ENCODE assay signal across 11 mouse cellular contexts in the genomic region with DNA sequence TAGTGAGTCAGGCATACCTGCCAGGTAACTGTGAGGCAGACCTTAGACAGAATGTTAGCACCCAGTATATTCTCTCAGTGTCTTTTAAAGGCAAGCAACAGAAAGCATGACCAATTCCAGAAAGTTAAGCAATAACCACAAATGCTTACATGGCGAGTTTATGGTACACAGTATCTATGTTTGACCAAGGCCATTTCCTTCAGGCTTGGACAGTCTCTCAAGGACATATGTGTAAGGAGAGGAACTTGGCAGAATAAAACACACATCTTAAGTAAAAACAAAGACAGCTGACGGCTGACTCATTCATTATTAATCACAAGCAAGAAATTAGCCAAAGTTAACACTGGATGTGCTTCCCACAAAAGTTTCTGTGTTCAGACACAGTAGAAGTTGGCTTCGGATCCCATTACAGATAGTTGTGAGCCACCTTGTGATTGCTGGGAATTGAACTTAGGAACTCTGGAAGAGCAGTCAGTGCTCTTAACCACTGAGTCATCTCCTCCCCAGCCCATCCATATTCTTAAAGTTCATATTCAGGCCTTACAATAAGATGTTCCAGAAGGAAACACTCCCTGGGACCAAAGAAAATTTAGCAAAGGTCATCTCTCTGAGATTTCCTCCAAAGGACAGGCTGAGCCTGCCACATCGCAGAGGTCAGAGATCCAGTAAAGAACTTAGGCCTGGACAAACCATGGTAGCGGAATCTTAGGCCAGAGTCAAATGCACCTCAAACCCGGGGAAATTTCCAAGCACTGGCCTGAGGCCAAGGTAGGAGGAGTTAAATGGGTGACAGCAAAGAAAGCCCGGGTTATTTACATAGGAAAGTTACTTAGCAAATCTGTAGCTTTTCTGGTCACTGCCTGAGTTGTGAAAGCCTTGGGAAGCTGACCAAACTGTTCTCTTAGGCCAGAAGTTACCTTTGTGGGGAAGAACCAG. TPM values are rescaled to one million over a fixed set of nuclear protein-coding genes. Genes with fewer than 3 reads are reported as not detected.
DNase-seq lines count a peak whose midpoint lies in the region; ATAC-seq and TF ChIP-seq lines count a peak whose summit lies in the region.
"Had no signal": no experiment of that assay in that cellular context is flagged by ENCODE, and none has a peak within 500 bp of the region (broad histone marks: within the 10 kb centered on the region; RNA-seq: fewer than 3 reads in every experiment).

No protein-coding gene starts in this region.

- DNase-seq in cerebellum, postnatal 14 days = peak; percentile 10 to 13
- DNase-seq in cerebellum, adult 8-10 months = no peak
- DNase-seq in testis, postnatal 10 days (ENCODE audit: low spot score) = peak; percentile 60
- DNase-seq in testis, postnatal 14 days (ENCODE audit: low spot score) = no peak
- DNase-seq in liver, postnatal 0 days = peak; percentile 47
- DNase-seq in cerebellum, adult 11-12 months = no peak
- DNase-seq in gastrocnemius, postnatal 25 days = no peak
- no peak for DNase-seq in spleen, postnatal 14 days (ENCODE audit: low spot score in 2 of 2)
- DNase-seq: cerebellum, adult 2 months had no signal

- peak; percentile 75 for ATAC-seq in liver, postnatal 0 days

- H3K9me3 ChIP-seq in liver, postnatal 0 days (ENCODE audit: low read length) = no peaks in the 10 kb centered on the region
- H3K9me3 ChIP-seq: hindbrain, embryonic 15.5 days had no signal

- H3K27ac ChIP-seq in liver, postnatal 0 days (ENCODE audit: low read depth) = peak overlapping the region; percentile 34
- H3K27ac ChIP-seq: hindbrain, embryonic 15.5 days had no signal

- 51% methylated on average over 7 of the region's 7 CpGs for WGBS in liver, postnatal 0 days (ENCODE audit: insufficient replicate concordance)

- H3K36me3 ChIP-seq in liver, postnatal 0 days (replicated peaks; ENCODE audit: insufficient read depth, low read length) = no peaks in the 10 kb centered on the region
- H3K36me3 ChIP-seq: hindbrain, embryonic 15.5 days had no signal

- peaks cover 6% of the 10 kb centered on the region; the same call in 1 of the 2 replicates for H3K4me1 ChIP-seq in liver, postnatal 0 days (ENCODE audit: insufficient read depth)
- H3K4me1 ChIP-seq: hindbrain, embryonic 15.5 days had no signal

- H3K4me3 ChIP-seq in liver, postnatal 0 days (ENCODE audit: low read depth, low read length) = no peak overlapping the region
- H3K4me3 ChIP-seq: erythroblast, embryonic 14.5 days; hindbrain, embryonic 15.5 days had no signal

- H3K9ac ChIP-seq in liver, postnatal 0 days (replicated peaks) = no peak overlapping the region
- H3K9ac ChIP-seq: hindbrain, embryonic 15.5 days had no signal

- H3K27me3 ChIP-seq in liver, postnatal 0 days (ENCODE audit: insufficient read depth, low read length) = no peaks in the 10 kb centered on the region
- H3K27me3 ChIP-seq: hindbrain, embryonic 15.5 days had no signal

- no peak for TF ChIP-seq CTCF in liver, postnatal 0 days (IDR thresholded peaks at IDR 0.05; ENCODE audit: low read depth)

- H3K4me2 ChIP-seq in liver, postnatal 0 days (ENCODE audit: low read depth, low read length) = no peak overlapping the region
- H3K4me2 ChIP-seq: hindbrain, embryonic 15.5 days had no signal

- peak; percentile 40; the same call in 1 of the 2 replicates for TF ChIP-seq EP300 in liver, postnatal 0 days (IDR thresholded peaks at IDR 0.05; ENCODE audit: low read depth)

RNA-seq across cellular contexts. Expression of a gene that starts 38.2 kb away (rescaled TPM):
- 0.94 and 1.1 TPM in 2 replicates for polyA plus RNA-seq in liver, postnatal 0 days (2015; fragmentation: Nextera tagmentation; extraction: Ambion mirVana)
- 1 to 10 TPM; 6.3 to 6.5 TPM for total RNA-seq in gastrocnemius, postnatal 25 days (2021)
- polyA plus RNA-seq: erythroblast, embryonic 14.5 days had no signal

RNA-seq across cellular contexts. Expression of a gene that starts 52.0 kb away (rescaled TPM):
- 16.5 and 18.0 TPM in 2 replicates for polyA plus RNA-seq in liver, postnatal 0 days (2015; fragmentation: Nextera tagmentation; extraction: Ambion mirVana)
- 1 to 10 TPM; 5.3 to 9.5 TPM for total RNA-seq in gastrocnemius, postnatal 25 days (2021)

Comparison
In these comparisons a context has a peak if more than half of its experiments do, and no peak if none do; other contexts are left out.
1. DNase-seq: peak in cerebellum, postnatal 14 days (2 of 2), testis, postnatal 10 days (single experiment) and liver, postnatal 0 days (single experiment); none in cerebellum, adult 8-10 months (single experiment), testis, postnatal 14 days (single experiment), cerebellum, adult 11-12 months (single experiment), gastrocnemius, postnatal 25 days (single experiment) and spleen, postnatal 14 days (0 of 2).